Mouse (Mus musculus) brain, embryonic 14.5 days (tissue): ENCODE results near the gene Phospho1.

Source experiments
- CTCF ChIP-seq: fragments of 200-500 bp; IDR thresholded peaks from 2 replicates; pipeline ENCODE4 v1.5.1; 2012; ENCODE audit warnings: inconsistent platforms, mild to moderate bottlenecking, moderate library complexity, borderline replicate concordance; ENCODE audit not compliant: insufficient read depth, insufficient read length; ENCODE audit errors: extremely low read depth
- POLR2A ChIP-seq: fragments of 200-500 bp; IDR thresholded peaks from 2 replicates; pipeline ENCODE4 v1.6.1; 2012; ENCODE audit warnings: mild to moderate bottlenecking, inconsistent platforms, borderline replicate concordance; ENCODE audit not compliant: poor library complexity, insufficient read depth, insufficient read length, severe bottlenecking; ENCODE audit errors: extremely low read depth

DNA sequence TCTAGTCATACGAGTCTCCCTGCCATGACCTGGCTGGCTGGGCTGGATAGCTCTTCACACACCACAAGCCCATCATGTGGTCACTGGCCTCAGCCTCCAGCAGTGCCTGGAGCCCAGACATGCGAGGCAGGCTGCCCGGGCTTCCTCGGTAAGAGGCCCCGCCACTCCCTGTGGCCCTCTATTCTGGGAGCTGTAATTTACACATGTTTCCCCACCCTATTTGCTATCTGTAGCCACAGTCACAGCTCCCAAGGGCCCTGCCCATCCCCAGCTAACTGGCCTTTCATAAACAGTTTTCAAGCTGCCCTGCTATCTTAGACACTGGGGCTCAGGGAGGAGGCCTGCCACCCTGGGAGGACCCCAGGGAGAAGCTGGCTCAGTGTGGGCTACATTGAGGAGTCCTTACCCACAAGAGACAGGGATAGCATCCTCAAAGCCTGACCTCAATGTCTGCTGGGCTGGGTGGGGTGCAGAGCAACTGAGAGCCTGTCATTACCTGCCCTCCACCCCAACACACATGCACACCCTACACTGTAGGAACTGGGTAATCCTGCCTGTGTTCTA is 15.8 kb upstream of the Phospho1 start:
- TF ChIP-seq POLR2A: no peak
- no peak for TF ChIP-seq CTCF
